Mouse (Mus musculus) left cerebral cortex, postnatal 36 days (tissue): ENCODE results near the gene Gm44511. TPM values are rescaled to one million over a fixed set of nuclear protein-coding genes. Genes with fewer than 3 reads are reported as not detected.

Experiments used
- DNase-seq, 2 experiments: peaks; one replicate each; pipeline ENCODE4 v3.0.0; 2021 to 2022; ENCODE audit warnings: low spot score in 2 of 2, mixed read lengths in 1 of 2
- intact Hi-C: fragments of 180-260 bp; cut with DNase I; formaldehyde crosslinking; loops from one replicate; pipeline ENCODE4 v1.15.1; 2025
- total RNA-seq, 2 experiments: library from RNA; stranded (reverse); gene quantifications; 2 replicates each; pipeline ENCODE4 v1.2.3; 2021

The Gm44511 gene
- total RNA-seq, 2 experiments from 2014 or later, result not detected

DNA sequence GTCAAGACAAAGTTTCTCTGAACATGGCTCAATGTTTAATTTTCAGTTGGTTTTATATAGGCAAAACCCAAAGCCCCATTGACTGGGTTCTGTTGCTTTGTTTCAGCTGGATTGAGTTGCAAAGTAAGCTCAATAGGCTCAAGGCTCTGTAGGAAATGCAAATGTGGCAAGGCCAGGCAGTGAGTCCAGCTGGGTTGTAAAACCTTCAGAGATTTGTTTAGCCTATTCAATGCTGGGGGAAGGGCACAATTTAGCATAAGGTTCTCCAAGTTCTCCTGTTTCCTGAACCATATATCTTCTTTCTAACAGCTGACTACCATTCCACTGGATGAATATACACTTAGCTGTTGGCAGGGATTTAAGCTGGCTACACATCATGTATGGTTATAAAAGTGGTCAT is 91.2 kb downstream of the Gm44511 start:
- intact Hi-C loops, result no loop called here
- no peak for DNase-seq

DNA sequence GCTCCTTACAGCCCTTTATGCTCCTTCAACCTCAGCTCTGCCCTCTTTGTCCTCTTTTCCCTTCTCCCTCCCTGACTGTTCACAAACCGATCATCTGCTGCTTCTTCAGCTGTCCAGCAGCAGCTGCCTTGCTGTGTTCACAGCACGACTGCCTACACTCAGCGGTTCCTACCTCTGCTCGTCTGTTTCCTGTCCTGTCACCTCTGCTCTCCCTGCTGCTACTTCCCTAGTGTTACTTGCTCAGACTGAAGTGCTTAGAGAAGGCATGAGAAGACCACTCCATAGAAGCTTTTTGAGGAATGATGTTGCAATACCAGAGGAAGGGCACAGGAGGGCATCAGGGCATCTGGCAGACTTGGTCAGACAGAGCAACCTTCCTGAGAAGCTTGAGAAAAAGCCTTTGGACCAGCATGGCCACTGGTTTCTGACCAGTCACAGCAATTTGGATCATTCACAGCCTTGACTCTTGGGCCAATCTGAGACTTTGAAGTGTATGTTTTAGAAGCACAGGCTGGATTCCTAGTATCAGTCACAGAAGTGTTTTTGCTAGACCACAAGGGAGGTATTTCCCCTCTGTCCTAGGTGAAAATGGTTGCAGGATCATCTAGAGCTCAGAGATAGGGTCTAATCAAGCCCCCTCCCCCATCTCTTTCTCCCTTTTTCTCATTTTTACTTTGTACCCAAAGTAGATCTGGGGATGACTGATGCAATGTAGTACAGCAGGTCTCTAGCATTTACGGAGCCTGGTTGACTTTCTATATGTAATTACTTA is 92.0 kb downstream of the Gm44511 start:
- intact Hi-C loops, result no loop called here
- DNase-seq, result no peak

DNA sequence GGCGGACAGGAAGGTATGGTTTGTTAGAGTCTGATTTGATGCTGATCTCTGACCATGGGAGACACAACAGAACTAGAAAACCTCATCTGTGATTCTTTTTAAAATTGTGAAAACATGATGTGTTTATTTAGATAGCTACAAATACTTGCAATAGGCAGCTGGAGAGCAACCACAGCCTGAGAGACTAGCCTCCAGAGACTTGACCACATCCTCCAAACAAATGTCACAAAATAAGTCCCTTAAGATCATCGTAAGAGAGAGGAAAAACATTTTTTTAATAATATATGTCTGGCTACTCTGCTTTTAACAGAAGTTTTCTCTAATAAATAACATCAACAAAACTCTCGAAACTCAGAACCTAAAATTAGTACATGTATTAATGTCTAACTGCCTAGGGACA is 94.1 kb downstream of the Gm44511 start:
- DNase-seq, result no peak
- intact Hi-C loops, result no loop called here

Other genes with a start within 250 kb of the Gm44511 start
- gene A2ml1, start 244.7 kb downstream of the Gm44511 start, total RNA-seq, result 10 to 100 TPM; 11.5 to 15.1 TPM
- not detected for gene Klrb1a, start 202.8 kb downstream of the Gm44511 start, total RNA-seq
- not detected for gene Clec2h, start 163.9 kb downstream of the Gm44511 start, total RNA-seq
- not detected for gene Klrb1, start 103.3 kb downstream of the Gm44511 start, total RNA-seq
- gene Klrb1c, start 37.1 kb downstream of the Gm44511 start, total RNA-seq, result not detected
- gene Klrb1b, start within 50 bp of the Gm44511 start, total RNA-seq, result not detected
- not detected for gene Clec2i, start 61.3 kb upstream of the Gm44511 start, total RNA-seq
- 1 to 10 TPM; 1.3 to 1.4 TPM for gene BC035044, start 64.8 kb upstream of the Gm44511 start, total RNA-seq
- gene Clec2g, start 108.1 kb upstream of the Gm44511 start, total RNA-seq, result under 1 TPM in 1 of 2 experiments, not detected in 1; 0.76 TPM
- not detected for gene Klrb1f, start 219.6 kb upstream of the Gm44511 start, total RNA-seq